Mouse (Mus musculus): ENCODE results near the gene Fpr-rs4. TPM values are rescaled to one million over a fixed set of nuclear protein-coding genes. Genes with fewer than 3 reads are reported as not detected.
"Not testable (repeated sequence)": the region's sequence is repeated elsewhere in the genome, so short reads cannot be mapped to it uniquely, and the experiment has no call there.

Gene Fpr-rs4
- not detected in 2 replicates for polyA plus RNA-seq (2016; fragmentation: Nextera tagmentation; extraction: Ambion mirVana)

DNA sequence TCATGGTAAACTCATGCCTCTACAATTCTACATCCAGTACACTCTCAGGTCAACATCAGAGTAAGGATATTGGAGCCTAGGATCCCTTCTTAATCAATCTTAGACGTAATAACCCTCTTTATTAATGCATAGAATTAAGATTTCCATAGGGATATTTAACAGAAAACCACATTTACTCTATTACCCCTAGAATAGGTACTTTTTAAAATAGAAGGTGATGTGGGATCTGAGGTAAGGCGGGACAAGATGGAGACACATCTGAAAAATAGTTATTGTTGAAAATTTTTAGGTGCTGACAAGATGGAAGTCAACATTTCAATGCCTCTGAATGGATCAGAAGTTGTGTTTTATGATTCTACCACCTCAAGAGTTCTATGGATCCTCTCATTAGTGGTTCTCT is at the start of gene Fpr-rs4:
TSS of gene Fpr-rs4 (plus strand) at position 301 of the 400 bp plus-strand sequence.
- peaks cover 4% of the 10 kb centered on the region; the same call in 1 of the 2 replicates for H3K9me3 ChIP-seq
- no peak for ATAC-seq (ENCODE audit: insufficient number of reproducible peaks, insufficient read depth, low FRiP score, low TSS enrichment, low read depth)
- H3K4me3 ChIP-seq (replicated peaks), result no peak within 1 kb of the TSS
- H3K9ac ChIP-seq (replicated peaks), result no peak within 1 kb of the TSS
- no peak within 1 kb of the TSS for H3K4me2 ChIP-seq
- no peaks in the 10 kb centered on the region for H3K36me3 ChIP-seq
- H3K4me1 ChIP-seq (replicated peaks), result no peaks in the 10 kb centered on the region
- H3K27ac ChIP-seq, result no peak within 1 kb of the TSS
- 59% methylated on average over 2 of the region's 2 CpGs for WGBS
- no peaks in the 10 kb centered on the region for H3K27me3 ChIP-seq

DNA sequence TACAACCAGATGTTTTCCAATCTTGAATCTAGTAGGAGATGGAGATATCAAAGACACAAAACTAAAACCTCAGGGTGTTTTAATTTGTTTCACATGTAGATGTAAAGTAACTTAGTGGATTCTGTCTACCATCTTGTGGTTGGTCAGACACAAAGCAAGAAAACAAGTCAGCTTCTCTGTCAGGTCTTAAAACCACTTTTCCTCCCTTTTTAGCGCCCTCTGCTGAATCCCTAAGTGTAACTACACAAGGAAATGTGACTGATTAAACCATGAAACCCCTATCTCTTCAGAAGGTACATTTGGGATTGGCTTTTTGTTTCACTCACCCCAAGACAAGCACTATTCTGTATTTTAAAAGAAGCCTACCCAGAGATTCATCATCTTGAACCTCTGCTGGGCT is 48.1 kb upstream of the Fpr-rs4 start:
- H3K4me2 ChIP-seq, result no peak overlapping the region
- H3K27me3 ChIP-seq, result no peaks in the 10 kb centered on the region
- 16% methylated on average over 1 of the region's 1 CpGs for WGBS
- H3K4me1 ChIP-seq (replicated peaks), result no peaks in the 10 kb centered on the region
- H3K36me3 ChIP-seq, result no peaks in the 10 kb centered on the region
- H3K9ac ChIP-seq (replicated peaks), result no peak overlapping the region
- peaks cover 6% of the 10 kb centered on the region for H3K9me3 ChIP-seq
- H3K27ac ChIP-seq, result no peak overlapping the region
- no peak overlapping the region for H3K4me3 ChIP-seq (replicated peaks)
- ATAC-seq (ENCODE audit: insufficient number of reproducible peaks, insufficient read depth, low FRiP score, low TSS enrichment, low read depth), result no peak

DNA sequence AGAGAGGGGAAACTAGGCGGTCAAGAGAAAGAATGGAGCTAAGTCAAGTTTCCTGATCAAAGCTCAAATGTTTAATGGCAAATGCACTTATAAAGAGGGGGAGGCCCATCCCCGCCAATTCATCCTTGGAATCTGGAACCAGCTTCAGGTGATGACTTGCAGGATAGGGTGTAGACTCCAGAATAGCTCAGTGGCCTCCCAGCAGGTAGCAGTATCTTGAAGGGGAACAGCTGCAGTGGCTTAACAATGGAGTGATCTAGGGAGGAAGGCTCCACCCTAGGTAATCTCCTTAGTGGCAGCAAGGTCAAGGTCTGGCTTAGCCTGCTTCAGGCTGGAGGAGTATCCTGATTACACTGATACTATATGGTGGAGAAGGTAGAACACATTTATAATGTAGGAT is 40.3 kb upstream of the Fpr-rs4 start:
- H3K4me3 ChIP-seq (replicated peaks); H3K9ac ChIP-seq (replicated peaks); H3K4me1 ChIP-seq (replicated peaks); ATAC-seq (ENCODE audit: insufficient number of reproducible peaks, insufficient read depth, low FRiP score, low TSS enrichment, low read depth); H3K27me3 ChIP-seq; H3K4me2 ChIP-seq; H3K27ac ChIP-seq; H3K36me3 ChIP-seq: not testable (repeated sequence)
- peaks cover 13% of the 10 kb centered on the region for H3K9me3 ChIP-seq
- 71% methylated on average over 2 of the region's 2 CpGs for WGBS

DNA sequence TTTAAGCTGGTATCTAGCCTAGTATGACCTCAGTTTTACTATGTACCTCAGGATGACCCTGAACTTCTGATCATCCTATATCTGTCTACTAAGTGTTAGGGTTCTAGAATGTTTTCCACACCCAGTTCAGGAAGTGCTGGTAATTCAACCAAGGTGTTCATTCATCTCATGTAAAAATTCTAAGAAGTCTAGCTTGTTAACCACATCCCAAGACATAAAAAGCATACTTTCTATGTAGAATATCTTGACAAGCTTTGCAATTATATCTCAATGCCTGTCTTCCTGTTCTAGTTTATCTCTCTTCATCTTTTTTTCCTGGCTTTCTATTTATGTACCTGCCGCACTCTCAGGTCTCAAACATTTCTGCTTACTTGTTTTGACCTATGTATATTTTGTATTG is 16.8 kb upstream of the Fpr-rs4 start:
- no peaks in the 10 kb centered on the region for H3K27me3 ChIP-seq
- H3K4me3 ChIP-seq (replicated peaks), result no peak overlapping the region
- H3K9me3 ChIP-seq, result 0 out of 2 replicates have a peak, but pooled peaks cover 5% of the 10 kb centered on the region
- H3K4me1 ChIP-seq (replicated peaks), result no peaks in the 10 kb centered on the region
- no peak overlapping the region for H3K27ac ChIP-seq
- no peak for ATAC-seq (ENCODE audit: insufficient number of reproducible peaks, insufficient read depth, low FRiP score, low TSS enrichment, low read depth)
- H3K4me2 ChIP-seq, result no peak overlapping the region
- no peaks in the 10 kb centered on the region for H3K36me3 ChIP-seq
- no peak overlapping the region for H3K9ac ChIP-seq (replicated peaks)
- WGBS, result 88% methylated on average over 1 of the region's 1 CpGs

DNA sequence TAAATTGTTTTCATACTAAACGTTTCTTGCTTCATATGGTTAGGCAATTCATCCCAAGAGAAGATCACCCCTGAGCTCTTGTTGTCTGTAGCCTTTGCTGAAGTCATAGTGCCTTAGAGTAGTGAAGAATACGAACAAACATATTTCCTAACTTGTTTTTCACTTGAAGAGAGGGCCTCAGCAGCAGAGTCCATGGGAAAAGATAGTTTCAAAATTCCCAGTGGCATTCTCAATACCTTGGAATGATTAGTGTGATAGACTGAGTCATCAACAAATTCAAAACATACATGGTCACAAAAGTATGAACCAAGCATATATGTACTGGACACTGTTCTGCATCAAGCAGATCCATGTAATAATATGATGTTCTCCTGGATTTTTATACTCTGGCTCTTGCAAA is 27.6 kb downstream of the Fpr-rs4 start, which contains the start of gene Vmn2r124:
TSS of gene Vmn2r124 (plus strand) at position 301 of the 400 bp plus-strand sequence.
- H3K4me1 ChIP-seq (replicated peaks), result no peaks in the 10 kb centered on the region
- no peak within 1 kb of the TSS for H3K4me2 ChIP-seq
- 54% methylated on average over 2 of the region's 2 CpGs for WGBS
- no peak within 1 kb of the TSS for H3K4me3 ChIP-seq (replicated peaks)
- no peaks in the 10 kb centered on the region for H3K9me3 ChIP-seq
- no peak within 1 kb of the TSS for H3K9ac ChIP-seq (replicated peaks)
- no peak for ATAC-seq (ENCODE audit: insufficient number of reproducible peaks, insufficient read depth, low FRiP score, low TSS enrichment, low read depth)
- no peaks in the 10 kb centered on the region for H3K27me3 ChIP-seq
- no peaks in the 10 kb centered on the region for H3K36me3 ChIP-seq
- no peak within 1 kb of the TSS for H3K27ac ChIP-seq

Other genes starting within 250 kb of the Fpr-rs4 start
- 62.7 and 62.8 TPM in 2 replicates for gene Spaca6, start 194.6 kb upstream of the Fpr-rs4 start, polyA plus RNA-seq (2016; fragmentation: Nextera tagmentation; extraction: Ambion mirVana)
- gene Has1, start 166.5 kb upstream of the Fpr-rs4 start, polyA plus RNA-seq (2016; fragmentation: Nextera tagmentation; extraction: Ambion mirVana), result 1.5 and 1.8 TPM in 2 replicates
- not detected in 2 replicates for gene Fpr1, start 137.8 kb upstream of the Fpr-rs4 start, polyA plus RNA-seq (2016; fragmentation: Nextera tagmentation; extraction: Ambion mirVana)
- gene Fpr2, start 133.9 kb upstream of the Fpr-rs4 start, polyA plus RNA-seq (2016; fragmentation: Nextera tagmentation; extraction: Ambion mirVana), result not detected in 2 replicates
- gene Fpr3, start 133.9 kb upstream of the Fpr-rs4 start, polyA plus RNA-seq (2016; fragmentation: Nextera tagmentation; extraction: Ambion mirVana), result not detected in 2 replicates
- not detected in 2 replicates for gene Vmn2r124, start 27.7 kb downstream of the Fpr-rs4 start, polyA plus RNA-seq (2016; fragmentation: Nextera tagmentation; extraction: Ambion mirVana)
- gene Vmn2r91, start 63.3 kb downstream of the Fpr-rs4 start, polyA plus RNA-seq (2016; fragmentation: Nextera tagmentation; extraction: Ambion mirVana), result not detected in 2 replicates
- gene Vmn2r92, start 130.2 kb downstream of the Fpr-rs4 start, polyA plus RNA-seq (2016; fragmentation: Nextera tagmentation; extraction: Ambion mirVana), result not detected in 2 replicates

Measured in limb, embryonic 12.5 days (tissue).